Mouse (Mus musculus): ENCODE results near the gene Tnnt2. TPM values are rescaled to one million over a fixed set of nuclear protein-coding genes. Genes with fewer than 3 reads are reported as not detected.

Gene Tnnt2
- polyA plus RNA-seq, 1 experiment from 2014 or later, result 5.1 TPM

GRCm38 (mm10) chr1:135895367-135895766 lies 59.2 kb downstream of the Tnnt2 start:
- H3K36me3 ChIP-seq, result no peaks in the 10 kb centered on the region
- no peak overlapping the region for H3K9ac ChIP-seq
- H3K27ac ChIP-seq, result no peak overlapping the region
- no peaks in the 10 kb centered on the region for H3K4me1 ChIP-seq
- no peak overlapping the region for H3K4me3 ChIP-seq
- no peak overlapping the region for H3K4me2 ChIP-seq (replicated peaks)
- ATAC-seq (ENCODE audit: low FRiP score), result no peak
- H3K27me3 ChIP-seq, result no peaks in the 10 kb centered on the region
- no peaks in the 10 kb centered on the region for H3K9me3 ChIP-seq (replicated peaks)
- WGBS, result 96% methylated on average over 4 of the region's 4 CpGs

- Histone ChIP-seq H3K9me3 (replicated peaks) (no peaks in the 10 kb centered on the region), H3K27ac (no peak overlapping the region), H3K9ac (no peak overlapping the region), H3K4me1 (no peaks in the 10 kb centered on the region), H3K4me3 (no peak overlapping the region), H3K4me2 (replicated peaks) (no peak overlapping the region), H3K36me3 (no peaks in the 10 kb centered on the region), H3K27me3 (peaks cover 2% of the 10 kb centered on the region; the same call in 1 of the 2 replicates)
- WGBS, result 92% methylated on average over 6 of the region's 6 CpGs
- no peak for ATAC-seq (ENCODE audit: low FRiP score)
These were observed 63.1 kb downstream of the Tnnt2 start for GRCm38 (mm10) chr1:135899295-135899694.

DNA sequence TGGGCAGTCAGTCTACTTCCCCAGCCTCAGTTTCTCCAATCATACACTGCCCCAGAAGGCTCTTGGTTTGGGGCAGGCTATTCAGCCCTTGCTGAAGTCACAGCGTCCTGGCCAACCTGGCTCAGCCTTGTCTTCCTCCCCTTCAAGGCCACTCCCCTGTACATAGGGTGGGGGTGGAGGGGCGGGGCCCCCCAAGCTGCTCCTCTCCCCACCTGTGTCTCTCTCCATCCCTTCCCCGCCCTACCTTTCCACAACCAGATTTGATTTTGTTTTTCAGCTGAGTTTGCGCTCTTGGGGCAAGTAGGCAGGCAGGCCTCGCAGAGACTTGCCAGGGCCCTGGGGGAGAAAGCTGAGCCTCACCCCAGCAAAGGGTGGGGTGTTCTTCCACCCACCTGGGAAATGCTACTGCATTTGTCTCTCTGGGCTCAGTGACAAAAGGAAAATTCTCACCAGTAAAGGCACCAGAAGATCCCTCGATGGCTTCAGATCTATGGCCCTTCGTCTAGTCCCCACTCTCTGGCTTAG lies 63.9 kb downstream of the Tnnt2 start:
- WGBS, result 71% methylated on average over 7 of the region's 7 CpGs
- Histone ChIP-seq H3K4me3 (no peak overlapping the region), H3K9ac (no peak overlapping the region), H3K4me2 (replicated peaks) (no peak overlapping the region), H3K36me3 (no peaks in the 10 kb centered on the region), H3K27ac (no peak overlapping the region), H3K9me3 (replicated peaks) (no peaks in the 10 kb centered on the region), H3K4me1 (no peaks in the 10 kb centered on the region), H3K27me3 (peaks cover 2% of the 10 kb centered on the region; the same call in 1 of the 2 replicates)
- ATAC-seq (ENCODE audit: low FRiP score), result no peak

Other genes starting within 250 kb of the Tnnt2 start
- gene Nav1, start 229.1 kb upstream of the Tnnt2 start, polyA plus RNA-seq (2016; fragmentation: Nextera tagmentation; extraction: Ambion mirVana), result 35.9 and 41.0 TPM in 2 replicates
- gene Csrp1, start 116.3 kb upstream of the Tnnt2 start, polyA plus RNA-seq (2016; fragmentation: Nextera tagmentation; extraction: Ambion mirVana), result 47.7 and 54.1 TPM in 2 replicates
- gene Phlda3, start 70.2 kb upstream of the Tnnt2 start, polyA plus RNA-seq (2016; fragmentation: Nextera tagmentation; extraction: Ambion mirVana), result 18.3 and 19.1 TPM in 2 replicates
- gene Tnni1, start 56.9 kb upstream of the Tnnt2 start, polyA plus RNA-seq (2016; fragmentation: Nextera tagmentation; extraction: Ambion mirVana), result 9.5 and 28.5 TPM in 2 replicates
- gene Lad1, start 17.8 kb upstream of the Tnnt2 start, polyA plus RNA-seq (2016; fragmentation: Nextera tagmentation; extraction: Ambion mirVana), result 1.1 and 3.5 TPM in 2 replicates
- gene Pkp1, start 82.9 kb downstream of the Tnnt2 start, polyA plus RNA-seq (2016; fragmentation: Nextera tagmentation; extraction: Ambion mirVana), result 0.35 and 0.39 TPM in 2 replicates
- gene Igfn1, start 170.0 kb downstream of the Tnnt2 start, polyA plus RNA-seq (2016; fragmentation: Nextera tagmentation; extraction: Ambion mirVana), result not detected in 2 replicates
- gene Tmem9, start 171.8 kb downstream of the Tnnt2 start, polyA plus RNA-seq (2016; fragmentation: Nextera tagmentation; extraction: Ambion mirVana), result 137 and 141 TPM in 2 replicates
- not detected in 2 replicates for gene Ascl5, start 214.4 kb downstream of the Tnnt2 start, polyA plus RNA-seq (2016; fragmentation: Nextera tagmentation; extraction: Ambion mirVana)
- gene Cacna1s, start 216.4 kb downstream of the Tnnt2 start, polyA plus RNA-seq (2016; fragmentation: Nextera tagmentation; extraction: Ambion mirVana), result 0.18 and 1.3 TPM in 2 replicates

Data from hindbrain, embryonic 12.5 days (tissue).